Mouse (Mus musculus): ENCODE data around the gene Bcl2a1c.
"Not testable (repeated sequence)": the region's sequence is repeated elsewhere in the genome, so short reads cannot be mapped to it uniquely, and the experiment has no call there.

Bcl2a1c gene

DNA sequence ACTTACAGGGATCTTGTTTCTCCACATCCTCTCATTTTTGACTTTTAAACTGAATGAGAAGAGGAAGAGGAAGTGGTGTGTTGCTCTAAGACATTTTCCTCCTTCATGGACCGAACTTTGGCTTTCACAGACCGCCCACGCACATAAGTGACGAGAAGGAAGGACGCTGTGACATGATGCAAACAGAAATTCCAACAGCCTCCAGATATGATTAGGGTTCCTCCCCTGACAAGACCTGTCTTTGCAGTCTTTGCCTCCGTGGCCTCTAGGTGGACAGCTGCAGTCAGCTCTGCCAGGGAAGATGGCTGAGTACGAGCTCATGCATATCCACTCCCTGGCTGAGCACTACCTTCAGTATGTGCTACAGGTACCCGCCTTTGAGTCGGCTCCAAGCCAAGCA is at the start of gene Bcl2a1c:
TSS of gene Bcl2a1c (plus strand) at position 281 of the 400 bp plus-strand sequence.
- not testable (repeated sequence) for DNase-seq

DNA sequence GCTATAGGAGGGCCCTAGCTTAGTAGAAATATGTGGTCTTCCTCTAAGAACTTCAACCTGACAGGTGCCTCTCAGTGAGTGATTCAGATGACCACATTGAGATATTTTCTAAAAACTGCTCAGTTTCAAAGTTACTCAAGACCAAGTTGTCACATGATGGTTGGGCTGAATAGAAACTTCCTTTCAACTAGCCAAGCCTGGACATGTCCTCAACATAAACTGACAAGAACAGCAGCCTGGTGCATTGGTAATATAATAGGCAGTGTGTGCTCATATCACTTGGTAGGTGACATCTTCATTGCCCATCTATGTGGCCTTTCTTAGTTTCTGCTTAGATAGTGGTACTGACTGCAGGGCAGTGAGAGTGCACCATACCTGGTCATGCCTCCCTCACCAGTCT is 24.0 kb upstream of the Bcl2a1c start:
- not testable (repeated sequence) for DNase-seq

DNA sequence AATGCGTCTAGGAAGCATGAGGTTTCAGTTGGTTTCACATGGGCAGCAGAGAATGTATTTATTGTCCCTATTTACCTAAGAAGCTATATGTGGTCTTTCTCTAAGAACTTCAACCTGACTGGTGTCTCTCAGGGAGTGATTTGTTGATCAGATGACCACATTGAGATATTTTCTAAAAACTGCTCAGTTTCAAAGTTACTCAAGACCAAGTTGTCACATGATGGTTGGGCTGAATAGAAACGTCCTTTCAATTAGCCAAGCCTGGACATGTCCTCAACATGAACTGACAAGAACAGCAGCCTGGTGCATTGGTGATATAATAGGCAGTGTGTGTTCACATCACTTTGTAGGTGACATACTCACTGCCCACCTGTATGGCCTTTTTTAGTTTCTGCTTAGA is 18.2 kb upstream of the Bcl2a1c start:
- DNase-seq: not testable (repeated sequence)

DNA sequence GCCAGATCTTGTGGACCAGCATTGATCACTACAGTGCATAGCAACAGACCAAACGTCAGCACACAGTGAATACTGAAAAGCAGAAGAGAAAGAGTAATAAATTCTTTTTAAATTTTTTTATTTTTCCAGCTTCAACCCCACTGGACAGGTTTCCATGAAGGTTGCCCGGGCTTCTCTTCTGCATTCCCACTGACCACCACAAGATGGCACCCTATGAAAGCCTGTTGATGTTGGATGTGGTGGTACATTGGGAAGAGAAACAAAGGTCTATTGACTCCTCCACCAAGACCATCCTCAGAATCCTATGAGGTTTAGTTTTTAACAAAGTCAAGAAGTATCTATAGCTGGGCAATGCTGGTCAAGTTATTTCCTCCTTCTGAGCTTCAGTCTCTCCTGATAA is 11.9 kb upstream of the Bcl2a1c start:
- peak; percentile 4 for DNase-seq

DNA sequence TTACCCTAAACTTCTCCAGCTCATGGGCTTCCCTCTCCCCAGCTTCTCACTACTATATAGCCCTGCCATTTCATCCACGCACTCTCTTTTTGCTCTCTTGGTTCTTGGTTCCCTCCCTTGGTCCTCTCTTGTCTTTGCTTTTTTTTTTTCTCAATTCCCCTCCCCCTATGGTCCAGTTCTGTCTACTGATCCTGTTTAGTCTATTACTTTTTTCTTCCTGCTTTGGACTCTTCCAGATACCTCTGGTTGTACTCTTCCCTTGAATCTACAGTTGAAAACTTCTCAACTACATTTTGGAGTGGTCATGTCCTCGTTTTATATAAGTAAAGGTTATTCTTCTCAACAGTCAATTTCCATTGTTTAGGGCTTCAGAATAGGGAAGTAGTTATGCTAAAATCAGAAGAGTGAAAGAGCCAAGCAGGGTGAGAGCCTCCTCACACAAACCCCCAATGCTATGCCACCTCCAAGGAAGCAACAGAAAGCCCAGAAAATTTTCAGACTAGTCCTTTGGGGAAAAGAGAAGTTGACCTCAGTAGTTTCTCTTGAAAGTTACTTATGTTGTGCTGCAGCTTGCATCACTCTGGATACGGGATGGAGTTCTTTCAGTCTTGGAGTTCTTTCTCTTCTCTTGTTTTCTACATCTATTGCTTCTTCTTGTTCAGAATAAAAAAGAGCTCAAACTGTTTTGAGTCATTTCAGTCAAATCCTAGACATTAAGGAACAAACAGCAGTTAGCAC is 3.8 kb upstream of the Bcl2a1c start:
- DNase-seq: no peak

DNA sequence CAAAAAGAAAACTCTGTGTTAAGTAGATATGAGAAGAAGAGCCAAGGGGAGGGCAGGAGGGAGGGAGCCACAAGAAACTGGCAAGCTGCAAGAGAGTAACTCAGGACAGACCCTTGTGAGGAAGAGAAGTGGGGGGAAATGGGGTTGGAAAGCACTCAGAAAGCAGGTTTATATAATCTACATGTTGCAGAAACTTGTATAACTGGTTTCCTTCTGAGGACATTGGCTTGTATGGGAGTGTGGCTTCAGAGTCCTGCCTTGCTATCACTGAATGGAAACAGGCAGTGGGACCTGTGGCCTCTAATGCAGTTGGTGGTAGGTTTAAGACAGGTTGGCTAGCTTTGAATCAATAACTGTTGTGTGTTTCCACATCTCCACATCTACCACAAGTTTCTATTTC is 1.6 kb upstream of the Bcl2a1c start:
- not testable (repeated sequence) for DNase-seq

DNA sequence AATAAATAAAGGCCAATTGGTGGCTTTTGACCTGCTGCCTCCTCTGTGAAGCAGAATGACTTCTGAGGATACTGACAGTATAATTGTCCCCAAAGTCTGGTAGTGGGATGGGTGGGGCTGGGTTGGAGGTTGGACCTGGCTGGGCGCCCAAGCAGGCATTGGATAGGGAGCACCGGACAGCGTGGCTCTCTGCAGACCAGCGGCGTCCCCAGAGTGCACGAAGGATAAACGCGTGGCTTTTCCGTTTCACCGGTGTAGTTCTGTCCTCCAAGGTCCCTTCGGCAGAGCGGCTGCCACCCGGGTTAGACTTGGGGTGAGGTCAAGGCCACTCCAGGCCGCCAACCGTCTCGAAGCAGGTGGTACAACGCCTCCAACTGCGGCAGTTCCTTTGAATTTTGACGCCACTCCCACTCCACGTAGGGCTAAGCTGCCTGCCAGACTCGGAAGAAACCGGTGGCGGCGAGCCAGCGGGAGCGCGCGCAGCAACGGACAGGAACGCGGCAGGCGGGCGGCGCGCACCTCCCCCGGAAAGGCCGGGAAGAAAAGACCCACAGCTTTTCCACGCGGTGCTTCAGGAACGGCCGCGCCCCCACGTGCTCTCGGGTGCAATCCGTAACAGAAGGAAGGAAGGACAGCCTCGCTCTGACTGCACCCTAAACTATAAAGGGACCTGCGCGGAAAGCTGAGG is 38.0 kb downstream of the Bcl2a1c start:
- peak; percentile 53 for DNase-seq

DNA sequence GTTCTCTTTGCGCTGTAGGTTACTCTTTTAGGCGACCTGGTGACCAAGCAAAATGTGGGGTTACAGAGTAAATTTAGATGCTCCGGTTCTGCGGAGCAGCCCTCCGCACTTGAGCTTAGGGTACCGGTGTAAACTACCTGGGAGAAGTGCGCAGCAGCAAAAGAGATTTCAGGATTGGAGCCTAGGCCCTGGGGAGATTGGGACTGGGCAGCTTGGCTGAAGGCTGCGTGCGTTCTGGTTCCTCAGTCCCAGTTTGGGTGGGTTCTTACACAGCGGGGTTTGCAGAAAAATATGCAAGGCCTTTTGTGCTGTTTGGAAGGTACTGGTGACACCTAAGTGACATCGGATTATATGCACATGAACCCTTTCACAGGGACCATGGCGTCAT is 38.5 kb downstream of the Bcl2a1c start:
- DNase-seq: no peak

DNA sequence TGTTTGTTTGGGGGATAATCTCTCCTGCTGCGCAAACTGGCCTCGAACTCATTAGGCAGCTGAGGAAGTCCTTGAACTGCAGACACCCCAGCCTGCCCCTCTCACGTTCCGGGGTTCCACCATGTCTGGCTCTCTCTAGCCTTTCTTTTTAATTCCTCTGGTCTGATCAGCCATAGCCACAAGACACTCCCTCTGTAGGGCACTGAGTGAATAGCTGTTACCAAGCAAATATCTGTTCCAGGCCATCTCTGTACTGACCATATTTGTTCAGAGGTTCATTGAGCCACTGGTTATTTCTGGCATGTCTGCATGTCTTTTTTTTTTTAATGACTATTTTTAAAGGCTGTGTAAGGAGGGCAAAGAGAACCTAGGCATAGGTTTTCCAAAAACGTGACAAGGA is 39.5 kb downstream of the Bcl2a1c start:
- DNase-seq: not testable (repeated sequence)

DNA sequence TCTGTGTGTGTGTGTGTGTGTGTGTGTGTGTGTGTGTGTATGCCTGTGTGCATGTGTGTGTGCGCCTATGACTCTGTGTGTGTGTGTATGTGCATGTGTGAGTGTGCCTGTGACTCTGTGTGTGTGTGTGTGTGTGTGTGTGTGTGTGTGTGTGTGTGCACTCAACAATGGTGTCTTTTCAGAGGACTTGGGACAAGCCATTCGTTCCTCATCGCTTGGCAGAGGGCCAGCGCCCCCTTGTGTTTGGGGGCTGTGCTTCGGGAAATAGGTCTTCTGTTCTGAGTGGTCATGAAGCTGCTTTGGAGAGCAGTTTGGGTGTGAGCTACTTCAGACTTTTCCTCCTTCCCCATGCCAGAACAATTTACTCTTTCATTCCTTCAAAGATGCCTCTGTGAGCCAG is 41.8 kb downstream of the Bcl2a1c start:
- DNase-seq: not testable (repeated sequence)

DNA sequence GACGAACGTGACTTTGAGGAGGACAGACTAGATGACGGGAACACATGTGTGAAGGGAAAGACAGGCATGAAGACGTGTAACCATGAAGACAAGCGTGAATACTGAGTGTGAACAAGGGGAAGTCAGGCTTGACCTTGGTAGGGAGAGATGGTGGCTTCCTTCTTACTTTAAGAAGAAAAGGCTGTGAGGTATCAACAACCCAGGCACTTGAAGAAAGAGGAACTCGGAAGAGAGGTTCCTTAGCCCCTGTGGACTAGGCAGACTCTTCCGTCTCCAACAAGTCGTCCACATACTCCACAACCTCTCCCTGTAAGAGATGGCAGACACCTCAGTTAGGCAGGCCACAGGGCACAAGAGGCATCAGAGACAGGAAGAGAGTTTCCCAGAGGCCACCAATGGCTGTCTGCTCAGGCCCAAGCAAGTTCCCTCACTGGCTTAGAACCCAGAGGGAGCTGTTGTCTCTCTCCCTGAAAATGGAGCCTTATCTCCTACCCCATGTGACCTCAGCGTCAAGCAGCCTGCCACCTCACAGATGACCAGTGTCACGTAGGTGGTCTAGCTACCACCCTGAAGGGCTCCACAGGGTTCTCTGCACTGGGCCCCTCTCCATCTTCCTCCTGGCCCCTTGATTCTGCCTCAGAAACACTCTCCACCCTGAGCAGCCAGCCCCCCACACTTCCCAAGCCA is 45.5 kb downstream of the Bcl2a1c start:
- DNase-seq: no peak

DNA sequence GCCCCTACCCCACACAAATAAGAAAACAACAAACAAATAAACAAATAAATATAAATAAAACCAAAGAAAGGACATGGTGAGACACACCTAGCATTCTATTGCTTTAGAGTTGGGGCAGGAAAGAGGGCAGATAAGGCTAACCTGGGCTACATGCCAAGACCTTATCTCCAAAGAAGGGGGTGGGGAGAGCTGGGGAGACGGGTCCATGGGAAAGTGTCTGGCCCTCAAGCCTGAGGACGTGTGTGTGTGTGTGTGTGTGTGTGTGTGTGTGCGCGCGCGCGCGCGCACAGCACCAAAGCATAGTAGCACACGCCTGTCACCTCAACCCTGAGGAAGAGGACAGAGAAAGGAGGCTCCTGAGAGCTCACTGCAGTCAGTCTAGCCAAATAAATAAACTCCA is 47.2 kb downstream of the Bcl2a1c start:
- DNase-seq: no peak

DNA sequence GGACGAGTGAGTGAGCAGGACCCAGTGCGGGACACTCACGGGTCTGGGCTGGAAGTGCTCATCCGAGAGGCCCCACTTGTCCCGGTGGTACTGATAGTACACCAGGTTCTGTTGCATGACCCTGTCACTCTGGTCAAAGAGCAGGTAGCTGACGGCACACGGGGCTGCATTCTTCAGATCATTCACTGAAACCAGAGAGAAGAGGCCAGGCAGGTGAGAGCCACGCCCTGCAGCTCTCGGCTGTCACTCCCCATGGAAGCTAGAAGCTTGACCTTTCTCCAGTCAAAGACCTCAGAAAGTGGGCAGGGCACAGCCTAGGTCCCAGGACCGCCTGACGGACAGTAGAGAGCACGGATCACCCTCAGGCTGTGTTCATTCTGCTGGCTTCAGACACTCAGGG is 49.9 kb downstream of the Bcl2a1c start:
- DNase-seq: no peak

Data from cerebellum, adult 9-11 months (tissue).